Mouse (Mus musculus) urinary bladder, postnatal 14 days (tissue): Measurements from ENCODE around the gene Hc.

Experiments
- DNase-seq: peaks from one replicate; pipeline ENCODE4 v3.0.0; 2021; ENCODE audit warnings: low spot score

Hc gene

GRCm38 (mm10) chr2:35061338-35061737, at the start of gene Hc:
Gene Hc, minus strand, starts transcription at chr2:35061438.
- no peak for DNase-seq

- no peak for DNase-seq
These were observed 49.3 kb upstream of the Hc start for GRCm38 (mm10) chr2:35110521-35110920.

- no peak for DNase-seq
These were observed 48.7 kb upstream of the Hc start for GRCm38 (mm10) chr2:35109924-35110304.

GRCm38 (mm10) chr2:35109141-35109923, 48.1 kb upstream of the Hc start, which contains the start of gene Cntrl:
Gene Cntrl, plus strand, starts transcription at chr2:35109492.
- DNase-seq, result peak; percentile 96

- peak; percentile 35 for DNase-seq
These were observed 47.5 kb upstream of the Hc start for GRCm38 (mm10) chr2:35108712-35109111.

- DNase-seq, result peak; percentile 14
These were observed 46.9 kb upstream of the Hc start for GRCm38 (mm10) chr2:35107984-35108635.

- DNase-seq, result no peak
These were observed 43.6 kb upstream of the Hc start for GRCm38 (mm10) chr2:35104843-35105242.

- no peak for DNase-seq
These were observed 42.3 kb upstream of the Hc start for GRCm38 (mm10) chr2:35103558-35103957.

- DNase-seq, result no peak
These were observed 41.5 kb upstream of the Hc start for GRCm38 (mm10) chr2:35102777-35103176.

- DNase-seq, result no peak
These were observed 40.2 kb upstream of the Hc start, which contains the start of gene AI182371 for GRCm38 (mm10) chr2:35101443-35101842. Gene AI182371, minus strand, starts transcription at chr2:35101543.

GRCm38 (mm10) chr2:35100529-35100928, 39.3 kb upstream of the Hc start:
- DNase-seq, result no peak

GRCm38 (mm10) chr2:35087418-35087817, 26.2 kb upstream of the Hc start:
- DNase-seq, result no peak

- no peak for DNase-seq
These were observed 17.9 kb upstream of the Hc start for GRCm38 (mm10) chr2:35079166-35079565.

- no peak for DNase-seq
These were observed 13.1 kb upstream of the Hc start for GRCm38 (mm10) chr2:35074328-35074727.

- no peak for DNase-seq
These were observed 11.3 kb upstream of the Hc start for GRCm38 (mm10) chr2:35072547-35072946.

- DNase-seq, result no peak
These were observed 9.0 kb upstream of the Hc start for GRCm38 (mm10) chr2:35070275-35070674.

GRCm38 (mm10) chr2:35069124-35069523, 7.9 kb upstream of the Hc start:
- DNase-seq, result no peak

GRCm38 (mm10) chr2:35067117-35067516, 5.9 kb upstream of the Hc start:
- DNase-seq, result no peak

GRCm38 (mm10) chr2:35066525-35067082, 5.4 kb upstream of the Hc start:
- DNase-seq, result no peak

- DNase-seq, result no peak
These were observed 2.2 kb upstream of the Hc start for GRCm38 (mm10) chr2:35063333-35064030.

- no peak for DNase-seq
These were observed 341 bp downstream of the Hc start for GRCm38 (mm10) chr2:35060897-35061296.

- no peak for DNase-seq
These were observed 982 bp downstream of the Hc start for GRCm38 (mm10) chr2:35060256-35060655.

- no peak for DNase-seq
These were observed 2.9 kb downstream of the Hc start for GRCm38 (mm10) chr2:35058325-35058724.
